Mouse (Mus musculus): ENCODE data around the gene Myzap. TPM values are rescaled to one million over a fixed set of nuclear protein-coding genes. Genes with fewer than 3 reads are reported as not detected.

The Myzap gene
- polyA plus RNA-seq, 1 experiment from 2014 or later, result 3.1 TPM

DNA sequence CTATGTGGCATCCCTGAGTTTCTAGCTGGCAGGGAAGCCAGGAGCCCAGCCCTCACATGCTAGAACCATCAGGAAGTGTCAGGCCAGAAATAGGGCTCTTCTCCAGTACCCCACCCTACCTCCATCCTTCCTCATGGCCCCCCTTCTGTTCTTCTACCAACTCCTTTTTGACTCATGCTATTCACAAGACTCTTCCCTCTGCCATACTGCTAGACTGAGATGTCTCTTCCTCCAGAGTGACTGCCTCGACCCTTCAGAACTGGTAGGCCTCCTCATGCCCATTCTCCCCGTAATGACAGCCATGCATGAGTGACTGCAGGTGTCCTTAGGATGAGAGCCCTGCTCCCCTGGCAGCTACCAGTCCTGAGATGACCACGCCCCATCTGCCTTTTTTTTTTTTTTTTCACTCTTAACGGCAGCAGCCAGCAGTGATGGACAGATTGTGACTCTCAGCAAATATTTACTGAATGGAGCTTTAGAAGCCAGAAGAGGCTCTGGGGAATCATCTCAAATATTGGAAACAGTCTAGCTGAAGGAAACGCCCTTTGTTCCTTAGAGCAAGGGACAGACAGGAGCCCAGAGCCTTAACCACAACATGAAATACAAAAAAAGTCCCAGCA, 23.7 kb downstream of the Myzap start:
- Histone ChIP-seq H3K4me2 (no peak overlapping the region), H3K9me3 (no peaks in the 10 kb centered on the region), H3K9ac (no peak overlapping the region), H3K4me3 (replicated peaks) (no peak overlapping the region), H3K4me1 (peaks cover 8% of the 10 kb centered on the region; the same call in 1 of the 2 replicates), H3K36me3 (replicated peaks) (no peaks in the 10 kb centered on the region), H3K27me3 (no peaks in the 10 kb centered on the region), H3K27ac (no peak overlapping the region)
- 57% methylated on average over 5 of the region's 5 CpGs for WGBS
- no peak for ATAC-seq (ENCODE audit: low FRiP score)

GRCm38 (mm10) chr9:71567391-71567790, 24.8 kb downstream of the Myzap start:
- Histone ChIP-seq H3K9me3 (no peaks in the 10 kb centered on the region), H3K36me3 (replicated peaks) (no peaks in the 10 kb centered on the region), H3K4me1 (peaks cover 8% of the 10 kb centered on the region; the same call in 1 of the 2 replicates), H3K27ac (no peak overlapping the region), H3K4me2 (no peak overlapping the region), H3K9ac (no peak overlapping the region), H3K27me3 (no peaks in the 10 kb centered on the region), H3K4me3 (replicated peaks) (no peak overlapping the region)
- no peak for ATAC-seq (ENCODE audit: low FRiP score)
- 73% methylated on average over 3 of the region's 3 CpGs for WGBS

GRCm38 (mm10) chr9:71566763-71567162, 25.4 kb downstream of the Myzap start:
- Histone ChIP-seq H3K36me3 (replicated peaks) (no peaks in the 10 kb centered on the region), H3K4me1 (peaks cover 8% of the 10 kb centered on the region; the same call in 1 of the 2 replicates), H3K27me3 (no peaks in the 10 kb centered on the region), H3K9ac (no peak overlapping the region), H3K4me2 (no peak overlapping the region), H3K9me3 (no peaks in the 10 kb centered on the region), H3K4me3 (replicated peaks) (no peak overlapping the region), H3K27ac (no peak overlapping the region)
- no peak for ATAC-seq (ENCODE audit: low FRiP score)
- WGBS, result 53% methylated on average over 4 of the region's 4 CpGs

DNA sequence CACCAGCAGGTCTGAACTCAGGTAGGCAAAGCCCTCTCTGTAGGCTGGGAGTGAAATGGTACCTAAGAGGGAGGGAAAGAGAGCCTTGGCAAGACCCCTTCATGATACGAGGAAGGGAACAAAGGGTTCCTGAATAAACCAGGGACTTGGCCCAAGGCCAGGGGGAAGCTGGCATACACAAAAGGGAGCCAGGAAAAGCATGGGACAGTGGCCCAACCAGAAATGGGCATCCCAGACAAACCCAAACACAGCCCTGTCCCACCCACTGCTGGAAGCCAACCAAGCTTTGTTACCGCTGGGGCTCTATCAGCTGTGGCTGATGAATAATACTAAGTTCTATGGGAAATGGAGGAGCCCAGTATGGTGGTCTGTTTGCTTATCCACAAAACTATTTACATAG, 34.4 kb downstream of the Myzap start:
- H3K4me1 ChIP-seq, result peaks cover 4% of the 10 kb centered on the region
- H3K4me2 ChIP-seq, result no peak overlapping the region
- no peak overlapping the region for H3K4me3 ChIP-seq (replicated peaks)
- no peaks in the 10 kb centered on the region for H3K36me3 ChIP-seq (replicated peaks)
- H3K27ac ChIP-seq, result no peak overlapping the region
- no peaks in the 10 kb centered on the region for H3K9me3 ChIP-seq
- ATAC-seq (ENCODE audit: low FRiP score), result no peak
- H3K9ac ChIP-seq, result no peak overlapping the region
- H3K27me3 ChIP-seq, result no peaks in the 10 kb centered on the region
- 62% methylated on average over 2 of the region's 2 CpGs for WGBS

GRCm38 (mm10) chr9:71554001-71554400, 38.2 kb downstream of the Myzap start:
- no peak overlapping the region for H3K27ac ChIP-seq
- H3K36me3 ChIP-seq (replicated peaks), result no peaks in the 10 kb centered on the region
- H3K4me3 ChIP-seq (replicated peaks), result no peak overlapping the region
- no peak for ATAC-seq (ENCODE audit: low FRiP score)
- H3K9me3 ChIP-seq, result no peaks in the 10 kb centered on the region
- H3K27me3 ChIP-seq, result no peaks in the 10 kb centered on the region
- H3K4me1 ChIP-seq, result peaks cover 4% of the 10 kb centered on the region
- 95% methylated on average over 3 of the region's 3 CpGs for WGBS
- H3K4me2 ChIP-seq, result no peak overlapping the region
- no peak overlapping the region for H3K9ac ChIP-seq

- ATAC-seq (ENCODE audit: low FRiP score), result no peak
- Histone ChIP-seq H3K27ac (no peak overlapping the region), H3K27me3 (no peaks in the 10 kb centered on the region), H3K4me1 (no peaks in the 10 kb centered on the region), H3K9ac (no peak overlapping the region), H3K36me3 (replicated peaks) (no peaks in the 10 kb centered on the region), H3K9me3 (no peaks in the 10 kb centered on the region), H3K4me3 (replicated peaks) (no peak overlapping the region), H3K4me2 (no peak overlapping the region)
- 94% methylated on average over 8 of the region's 8 CpGs for WGBS
These were observed 42.0 kb downstream of the Myzap start for GRCm38 (mm10) chr9:71550176-71550575.

- Histone ChIP-seq H3K4me1 (0 out of 2 replicates have a peak, but pooled peaks cover 4% of the 10 kb centered on the region), H3K9ac (no peak overlapping the region), H3K9me3 (no peaks in the 10 kb centered on the region), H3K27ac (no peak overlapping the region), H3K4me3 (replicated peaks) (no peak overlapping the region), H3K27me3 (no peaks in the 10 kb centered on the region), H3K36me3 (replicated peaks) (no peaks in the 10 kb centered on the region), H3K4me2 (no peak overlapping the region)
- ATAC-seq (ENCODE audit: low FRiP score), result no peak
- WGBS, result 84% methylated on average over 10 of the region's 10 CpGs
These were observed 44.4 kb downstream of the Myzap start for GRCm38 (mm10) chr9:71547704-71548275.

DNA sequence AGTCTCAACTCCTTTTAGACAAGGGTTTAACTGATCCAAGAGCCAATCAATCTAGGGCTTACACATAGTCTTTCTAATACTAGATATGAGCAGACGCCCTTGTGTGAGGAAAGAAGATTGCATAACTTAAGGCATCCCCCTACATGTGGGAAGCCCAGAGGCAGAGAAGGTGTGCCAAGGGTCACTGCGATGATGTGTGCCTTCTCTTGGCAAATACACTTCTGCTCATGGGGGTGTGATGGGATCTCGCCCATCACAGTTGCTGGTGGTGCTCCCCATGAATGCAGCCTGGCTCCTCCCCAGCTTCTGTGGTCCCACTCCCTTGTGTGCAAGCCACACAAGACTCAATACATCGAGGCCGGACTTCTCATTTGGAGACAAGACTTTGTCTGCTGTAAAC, 47.3 kb downstream of the Myzap start:
- no peaks in the 10 kb centered on the region for H3K9me3 ChIP-seq
- H3K4me3 ChIP-seq (replicated peaks), result no peak overlapping the region
- no peak for ATAC-seq (ENCODE audit: low FRiP score)
- WGBS, result 89% methylated on average over 5 of the region's 5 CpGs
- no peak overlapping the region for H3K9ac ChIP-seq
- 0 out of 2 replicates have a peak, but pooled peaks cover 4% of the 10 kb centered on the region for H3K4me1 ChIP-seq
- H3K27me3 ChIP-seq, result no peaks in the 10 kb centered on the region
- no peaks in the 10 kb centered on the region for H3K36me3 ChIP-seq (replicated peaks)
- no peak overlapping the region for H3K4me2 ChIP-seq
- no peak overlapping the region for H3K27ac ChIP-seq

DNA sequence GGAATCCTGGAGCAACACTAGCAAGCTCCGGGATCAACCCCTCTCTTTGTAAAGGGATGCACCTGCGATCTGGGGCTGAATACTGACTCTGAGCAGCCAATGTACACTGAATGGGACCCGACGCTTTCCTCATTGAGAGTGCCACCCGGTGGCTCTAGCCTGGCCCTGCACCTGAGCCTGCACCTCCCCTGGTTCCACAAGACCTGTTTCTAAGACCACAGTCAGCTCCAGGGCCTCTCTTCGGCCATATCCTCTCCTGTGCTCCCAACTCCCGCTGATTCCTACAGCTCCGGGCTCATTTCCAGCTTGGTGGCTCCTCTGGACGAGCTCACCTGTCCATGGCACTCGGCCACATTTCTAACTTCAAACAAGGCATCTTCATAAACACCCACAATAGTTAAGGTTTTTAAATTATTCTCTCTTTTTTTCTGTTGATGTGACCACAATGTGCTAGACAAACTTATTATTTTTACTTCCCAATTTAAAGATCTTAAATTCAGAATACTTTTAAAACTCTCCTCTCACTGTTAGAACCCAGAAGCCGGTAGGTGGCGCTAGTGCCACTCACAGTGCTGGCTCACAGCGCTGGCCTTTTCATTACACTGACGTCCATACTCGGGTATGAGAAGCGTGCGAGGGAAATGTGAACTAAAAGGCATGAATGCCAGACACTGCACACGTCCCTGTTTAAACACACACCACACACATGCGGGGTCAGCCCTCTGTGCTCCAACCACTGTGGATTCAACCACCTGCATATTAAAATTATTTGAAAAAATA, 48.5 kb downstream of the Myzap start:
- H3K9me3 ChIP-seq, result no peaks in the 10 kb centered on the region
- H3K27ac ChIP-seq, result no peak overlapping the region
- H3K27me3 ChIP-seq, result no peaks in the 10 kb centered on the region
- 16% methylated on average over 19 of the region's 19 CpGs for WGBS
- H3K4me1 ChIP-seq, result 0 out of 2 replicates have a peak, but pooled peaks cover 4% of the 10 kb centered on the region
- H3K4me2 ChIP-seq, result no peak overlapping the region
- no peak overlapping the region for H3K4me3 ChIP-seq (replicated peaks)
- H3K36me3 ChIP-seq (replicated peaks), result no peaks in the 10 kb centered on the region
- ATAC-seq (ENCODE audit: low FRiP score), result peak; percentile 70
- H3K9ac ChIP-seq, result no peak overlapping the region

DNA sequence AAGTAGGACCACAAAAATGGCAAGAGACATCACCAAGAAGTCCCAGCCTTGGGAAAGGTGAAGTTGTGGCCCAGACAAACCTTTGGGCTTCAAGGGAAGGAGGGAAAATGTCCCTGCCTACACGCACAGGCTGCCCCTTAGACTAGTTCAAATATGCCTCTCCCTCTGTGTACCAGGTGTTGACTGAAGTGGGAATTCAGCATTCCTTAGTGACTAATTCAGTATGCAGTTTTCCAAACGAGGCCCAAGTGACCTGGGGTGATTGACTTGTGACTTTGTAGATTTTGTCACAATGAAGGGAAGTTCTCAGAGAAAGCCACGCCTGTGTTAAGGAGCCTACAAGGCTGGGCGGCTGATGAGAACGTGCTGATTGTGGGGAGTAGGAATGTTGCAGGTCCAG, 49.9 kb downstream of the Myzap start:
- ATAC-seq (ENCODE audit: low FRiP score), result no peak
- WGBS, result 79% methylated on average over 5 of the region's 5 CpGs

GRCm38 (mm10) chr9:71540739-71541138, 51.4 kb downstream of the Myzap start:
- Histone ChIP-seq H3K27me3 (no peaks in the 10 kb centered on the region), H3K27ac (no peak overlapping the region), H3K9ac (no peak overlapping the region), H3K9me3 (no peaks in the 10 kb centered on the region), H3K36me3 (replicated peaks) (no peaks in the 10 kb centered on the region), H3K4me3 (replicated peaks) (no peak overlapping the region), H3K4me1 (0 out of 2 replicates have a peak, but pooled peaks cover 4% of the 10 kb centered on the region), H3K4me2 (no peak overlapping the region)
- WGBS, result 86% methylated on average over 3 of the region's 3 CpGs
- ATAC-seq (ENCODE audit: low FRiP score), result no peak

More for the DNA sequence above, 49.9 kb downstream of the Myzap start:
- no peak overlapping the region for H3K27ac ChIP-seq
- no peak overlapping the region for H3K4me3 ChIP-seq (replicated peaks)
- no peaks in the 10 kb centered on the region for H3K9me3 ChIP-seq
- H3K36me3 ChIP-seq (replicated peaks), result no peaks in the 10 kb centered on the region
- no peak overlapping the region for H3K4me2 ChIP-seq
- no peaks in the 10 kb centered on the region for H3K27me3 ChIP-seq
- H3K9ac ChIP-seq, result no peak overlapping the region
- H3K4me1 ChIP-seq, result 0 out of 2 replicates have a peak, but pooled peaks cover 4% of the 10 kb centered on the region

DNA sequence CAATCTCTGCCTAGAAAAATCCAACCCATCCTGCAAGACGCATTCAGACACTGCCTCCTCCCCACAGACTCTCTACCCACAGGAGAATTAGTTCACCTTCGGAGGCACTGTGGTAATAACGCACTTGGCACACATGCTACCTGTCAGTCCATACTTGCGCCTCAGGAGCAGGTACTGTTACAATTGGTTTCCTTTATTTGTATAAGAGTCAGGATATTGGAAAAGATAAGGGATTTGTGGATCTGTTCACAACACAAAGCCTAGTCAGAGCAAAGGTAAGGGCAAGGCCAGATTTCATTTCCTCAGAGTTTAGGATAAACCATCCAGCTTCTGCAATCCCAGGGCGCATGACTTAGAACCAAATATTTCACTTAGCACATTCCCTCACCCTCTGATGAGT, 56.4 kb downstream of the Myzap start:
- Histone ChIP-seq H3K36me3 (replicated peaks) (no peaks in the 10 kb centered on the region), H3K4me3 (replicated peaks) (no peak overlapping the region), H3K4me2 (no peak overlapping the region), H3K9me3 (no peaks in the 10 kb centered on the region), H3K4me1 (no peaks in the 10 kb centered on the region), H3K9ac (no peak overlapping the region), H3K27ac (no peak overlapping the region), H3K27me3 (no peaks in the 10 kb centered on the region)
- no peak for ATAC-seq (ENCODE audit: low FRiP score)
- 92% methylated on average over 5 of the region's 5 CpGs for WGBS

All from forebrain, embryonic 12.5 days (tissue).